Mouse (Mus musculus) forebrain, embryonic 15.5 days (tissue): ENCODE data around the gene AU015836. TPM values are rescaled to one million over a fixed set of nuclear protein-coding genes. Genes with fewer than 3 reads are reported as not detected.

Source experiments
- ATAC-seq: fragments of 200-750 bp; cut with Nextera tagmentation; replicated peaks from 2 replicates; pipeline ENCODE4 v1.8.0; 2017; ENCODE audit warnings: mild to moderate bottlenecking, moderate TSS enrichment, moderate library complexity
- H3K27ac ChIP-seq: fragments of 300-500 bp; sonication (generic); replicated peaks from 2 replicates; pipeline ENCODE4 v1.5.1; 2015; ENCODE audit warnings: mild to moderate bottlenecking, inconsistent platforms
- H3K27me3 ChIP-seq: fragments of 300-500 bp; sonication (generic); 2 replicates; pipeline ENCODE4 v1.6.1; 2015; ENCODE audit warnings: inconsistent platforms
- H3K36me3 ChIP-seq: fragments of 300-500 bp; sonication (generic); 2 replicates; pipeline ENCODE4 v1.6.1; 2015; ENCODE audit warnings: mild to moderate bottlenecking, inconsistent platforms
- H3K4me1 ChIP-seq: fragments of 300-500 bp; sonication (generic); 2 replicates; pipeline ENCODE4 v1.6.1; 2015; ENCODE audit warnings: inconsistent platforms
- H3K4me2 ChIP-seq: fragments of 300-500 bp; sonication (generic); replicated peaks from 2 replicates; pipeline ENCODE4 v1.6.1; 2015; ENCODE audit warnings: mild to moderate bottlenecking, inconsistent platforms
- H3K4me3 ChIP-seq: fragments of 300-500 bp; sonication (generic); 2 replicates; pipeline ENCODE4 v1.5.1; 2015; ENCODE audit warnings: mild to moderate bottlenecking, inconsistent platforms
- H3K9ac ChIP-seq: fragments of 300-500 bp; sonication (generic); replicated peaks from 2 replicates; pipeline ENCODE4 v1.6.1; 2015; ENCODE audit warnings: mild to moderate bottlenecking, inconsistent platforms
- H3K9me3 ChIP-seq: fragments of 300-500 bp; sonication (generic); 2 replicates; pipeline ENCODE4 v1.6.1; 2016; ENCODE audit warnings: inconsistent platforms
- WGBS: fragments of 180-500 bp; shearing (Covaris S2); methylation state at CpG from one replicate; pipeline ENCODE4 v1.1.7; 2015; ENCODE audit warnings: mixed read lengths; 5-methylcytosine and 5-hydroxymethylcytosine counted together
- polyA plus RNA-seq: library from polyadenylated mRNA; unstranded; fragments of >200 nt; fragmentation: Nextera tagmentation; extraction: Ambion mirVana; gene quantifications from 2 replicates; pipeline ENCODE4 v1.2.1, GENCODE M21; 2015

The AU015836 gene
- polyA plus RNA-seq, 1 experiment from 2014 or later: not detected

DNA sequence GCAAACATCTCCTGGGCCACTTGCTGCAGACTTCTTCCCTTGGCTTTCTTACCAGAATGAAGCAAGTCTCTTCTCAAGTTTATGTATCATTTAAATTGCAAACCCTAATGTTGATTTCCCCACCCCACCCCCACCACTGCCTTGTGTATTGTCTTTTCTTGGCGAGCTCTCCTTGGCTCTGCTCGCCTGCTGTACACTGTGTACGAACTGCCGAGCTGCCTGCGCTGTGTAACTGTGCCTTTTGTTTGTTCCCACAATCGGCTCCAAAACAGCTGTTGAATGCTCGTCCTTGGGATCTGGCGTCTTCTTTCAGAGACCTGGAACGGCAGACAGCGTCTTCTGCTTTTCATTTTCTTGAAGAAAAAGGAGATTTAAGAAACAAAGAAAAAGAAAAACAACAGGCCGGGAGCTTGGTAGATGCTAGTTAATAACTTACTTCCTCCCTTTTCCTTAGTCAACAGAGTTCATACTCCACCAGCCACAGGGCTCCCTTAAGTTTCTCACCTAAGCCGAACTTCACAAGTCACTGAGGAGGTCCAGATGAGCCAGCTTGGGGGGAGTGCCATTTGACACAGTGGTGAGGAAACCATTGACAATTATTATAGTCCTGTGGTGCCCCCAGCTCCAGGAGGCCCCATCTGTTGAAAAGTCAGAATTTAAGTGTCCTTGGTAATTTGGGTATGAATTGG lies 44.2 kb downstream of the AU015836 start:
- peaks cover 4% of the 10 kb centered on the region; the same call in 1 of the 2 replicates for H3K27me3 ChIP-seq
- H3K9me3 ChIP-seq: no peaks in the 10 kb centered on the region
- H3K4me3 ChIP-seq: no peak overlapping the region
- no peak overlapping the region for H3K27ac ChIP-seq
- H3K4me2 ChIP-seq: no peak overlapping the region
- H3K9ac ChIP-seq: no peak overlapping the region
- 25% methylated on average over 12 of the region's 12 CpGs for WGBS
- peak; percentile 70; the same call in 1 of the 2 replicates for ATAC-seq
- no peaks in the 10 kb centered on the region for H3K4me1 ChIP-seq
- H3K36me3 ChIP-seq: no peaks in the 10 kb centered on the region

DNA sequence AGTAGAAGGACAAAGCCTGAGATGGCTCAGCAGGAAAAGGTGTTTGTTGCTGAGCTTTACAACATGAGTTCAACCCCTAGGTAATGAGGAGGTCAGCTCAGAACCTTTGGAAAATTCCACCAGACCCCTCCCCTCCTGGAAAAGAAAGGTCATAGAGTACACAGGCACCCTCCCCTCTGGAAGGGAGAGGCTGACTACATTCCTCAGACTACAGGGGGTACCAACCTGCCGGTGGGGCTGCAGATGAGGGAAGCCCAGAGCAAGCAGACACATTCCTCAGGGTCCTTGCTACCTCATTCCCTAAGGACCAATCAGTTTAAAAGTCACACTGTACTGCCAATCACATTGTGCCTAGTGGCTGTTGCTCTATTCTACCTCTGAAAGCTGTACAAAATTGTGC lies 48.4 kb downstream of the AU015836 start:
- H3K9ac ChIP-seq: no peak overlapping the region
- no peak overlapping the region for H3K27ac ChIP-seq
- H3K4me3 ChIP-seq: no peak overlapping the region
- 25% methylated on average over 1 of the region's 1 CpGs for WGBS
- no peaks in the 10 kb centered on the region for H3K36me3 ChIP-seq
- ATAC-seq: no peak
- no peaks in the 10 kb centered on the region for H3K4me1 ChIP-seq
- H3K4me2 ChIP-seq: no peak overlapping the region
- H3K9me3 ChIP-seq: no peaks in the 10 kb centered on the region
- H3K27me3 ChIP-seq: peaks cover 4% of the 10 kb centered on the region; the same call in 1 of the 2 replicates

DNA sequence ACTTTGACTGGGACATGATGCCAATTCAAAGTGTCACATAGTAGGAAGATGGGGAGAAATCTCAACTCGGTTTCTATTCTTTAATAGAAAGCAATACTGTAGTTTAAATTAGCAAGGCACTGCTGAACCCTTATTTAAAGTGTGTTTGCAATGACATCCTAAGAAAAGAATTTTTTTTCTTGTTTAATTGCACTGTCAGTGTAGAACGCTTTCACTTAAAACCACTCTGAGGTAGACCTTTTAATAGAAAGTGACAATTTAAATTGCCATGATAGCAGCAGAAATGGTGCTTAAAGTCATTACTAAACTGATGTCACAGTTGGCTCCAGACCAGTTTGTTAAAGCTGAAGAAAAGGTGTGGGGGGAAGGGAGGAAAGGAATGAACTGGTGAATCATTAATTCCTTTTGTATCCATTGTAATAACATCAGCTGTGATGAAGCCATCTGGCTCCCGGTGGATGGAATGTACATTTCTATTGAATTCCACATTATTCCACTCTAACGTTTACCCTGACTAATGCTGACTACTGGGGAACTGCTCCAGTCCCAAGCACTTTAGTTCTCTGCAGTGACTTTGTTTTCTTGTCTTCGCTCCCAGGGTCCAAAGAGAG lies 53.9 kb downstream of the AU015836 start:
- 34% methylated on average over 5 of the region's 5 CpGs for WGBS
- H3K9me3 ChIP-seq: no peaks in the 10 kb centered on the region
- no peaks in the 10 kb centered on the region for H3K27me3 ChIP-seq
- no peaks in the 10 kb centered on the region for H3K36me3 ChIP-seq
- no peaks in the 10 kb centered on the region for H3K4me1 ChIP-seq
- no peak overlapping the region for H3K27ac ChIP-seq
- no peak overlapping the region for H3K4me2 ChIP-seq
- ATAC-seq: peak; percentile 48; the same call in 1 of the 2 replicates
- H3K9ac ChIP-seq: no peak overlapping the region
- H3K4me3 ChIP-seq: no peak overlapping the region

Other genes with a start within 250 kb of the AU015836 start
- 29.1 and 32.5 TPM in 2 replicates for gene Pdk3, start 136.5 kb upstream of the AU015836 start, polyA plus RNA-seq
- gene Zfx, start 155.0 kb downstream of the AU015836 start, polyA plus RNA-seq: 27.9 and 28.3 TPM in 2 replicates
- 106 and 107 TPM in 2 replicates for gene Eif2s3x, start 244.2 kb downstream of the AU015836 start, polyA plus RNA-seq